8 mouse cellular contexts compared by ENCODE assay signal in genomic region chrX:157598186-157598996, GRCm38 (mm10). TPM values are rescaled to one million over a fixed set of nuclear protein-coding genes. Genes with fewer than 3 reads are reported as not detected.
DNase-seq lines count a peak whose midpoint lies in the region; ATAC-seq lines count a peak whose summit lies in the region.

Gene Mbtps2, minus strand, starts transcription at chrX:157598715.

- ATAC-seq in hindbrain, embryonic 13.5 days (ENCODE audit: low FRiP score) = peak; percentile 90

- no peaks in the 10 kb centered on the region for H3K27me3 ChIP-seq in hindbrain, embryonic 13.5 days
- peaks cover 2% of the 10 kb centered on the region for H3K27me3 ChIP-seq in megakaryocyte, embryonic 14.5 days (replicated peaks)

- peak; percentile 86 for DNase-seq in MN1 (ENCODE audit: low spot score)
- peak; percentile 76 for DNase-seq in cerebellum, adult 9-10 months
- peak; percentile 31 for DNase-seq in frontal cortex, postnatal 14 days (ENCODE audit: low spot score in 2 of 2)
- peak; percentile 39 to 52 for DNase-seq in left cerebral cortex, adult 8-10 months (ENCODE audit: low spot score in 2 of 2)
- DNase-seq in right cerebral cortex, adult 2 months (ENCODE audit: low spot score in 2 of 2) = peak; percentile 46 to 47
- DNase-seq in urinary bladder, postnatal 10 days (ENCODE audit: low spot score) = peak; percentile 10

- H3K9me3 ChIP-seq in hindbrain, embryonic 13.5 days = no peaks in the 10 kb centered on the region
- peaks cover 3% of the 10 kb centered on the region; the same call in 1 of the 2 replicates for H3K9me3 ChIP-seq in megakaryocyte, embryonic 14.5 days

- peak within 1 kb of the TSS; percentile 53 for H3K4me3 ChIP-seq in hindbrain, embryonic 13.5 days
- H3K4me3 ChIP-seq in megakaryocyte, embryonic 14.5 days (replicated peaks) = peak within 1 kb of the TSS; percentile 95

- peak within 1 kb of the TSS; percentile 92 for H3K27ac ChIP-seq in hindbrain, embryonic 13.5 days

- H3K4me2 ChIP-seq in hindbrain, embryonic 13.5 days = peak within 1 kb of the TSS; percentile 54

- H3K36me3 ChIP-seq in hindbrain, embryonic 13.5 days = no peaks in the 10 kb centered on the region
- H3K36me3 ChIP-seq in megakaryocyte, embryonic 14.5 days (replicated peaks; ENCODE audit: low read length) = no peaks in the 10 kb centered on the region

- H3K9ac ChIP-seq in hindbrain, embryonic 13.5 days = peak within 1 kb of the TSS; percentile 84

- WGBS in hindbrain, embryonic 13.5 days = 12% methylated on average over 70 of the region's 74 CpGs

- peaks cover 12% of the 10 kb centered on the region for H3K4me1 ChIP-seq in hindbrain, embryonic 13.5 days (replicated peaks)
- peaks cover 25% of the 10 kb centered on the region for H3K4me1 ChIP-seq in megakaryocyte, embryonic 14.5 days

RNA-seq across cellular contexts. Expression of gene Mbtps2, which starts in this region (rescaled TPM):
- 27.5 and 30.9 TPM in 2 replicates for polyA plus RNA-seq in hindbrain, embryonic 13.5 days (2015; fragmentation: Nextera tagmentation; extraction: Ambion mirVana)
- 10 to 100 TPM; 27.3 to 35.0 (median 28.6) TPM for total RNA-seq in left cerebral cortex, adult 8-10 months (2022)
- 1.4 and 2.4 TPM in 2 replicates for polyA plus RNA-seq in megakaryocyte, embryonic 14.5 days (2012; ENCODE audit: insufficient read depth, low replicate concordance)

Comparison
In these comparisons a context has a peak if more than half of its experiments do, and no peak if none do; other contexts are left out.
1. Peak in every context shown above with its lines: DNase-seq, ATAC-seq, H3K4me3 ChIP-seq and H3K27ac ChIP-seq.
2. DNase-seq: peak in every context shown above with its lines; median percentile 86 in MN1; 76 in cerebellum, adult 9-10 months; 46 in right cerebral cortex, adult 2 months; 46 in left cerebral cortex, adult 8-10 months; 31 in frontal cortex, postnatal 14 days; 10 in urinary bladder, postnatal 10 days.